Mouse (Mus musculus): ENCODE data around the gene Nfatc3.

Gene Nfatc3

DNA sequence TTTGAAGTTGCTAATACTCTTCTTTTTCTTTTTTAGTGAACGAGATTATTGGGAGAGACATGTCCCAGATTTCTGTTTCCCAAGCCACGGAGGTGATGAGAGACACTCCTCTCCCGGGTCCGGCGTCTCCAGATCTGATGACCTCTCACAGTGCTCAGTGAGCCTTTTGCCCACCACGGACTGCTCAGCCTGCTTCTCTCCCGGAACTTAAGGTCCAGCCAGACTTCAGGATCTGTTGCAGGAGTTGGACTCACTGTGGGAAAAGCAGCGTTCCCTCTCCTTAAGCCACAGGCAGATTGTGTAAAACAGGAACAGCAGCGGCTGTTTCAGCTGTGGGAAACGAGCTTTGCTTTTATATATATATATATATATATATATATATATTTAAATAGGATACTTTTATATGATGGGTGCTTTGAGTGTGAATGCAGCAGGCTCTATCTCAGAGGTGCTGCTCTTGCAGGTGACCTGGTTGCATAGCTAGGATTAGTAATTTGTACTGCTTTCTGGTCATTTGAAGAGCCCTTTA lies 69.3 kb downstream of the Nfatc3 start:
- DNase-seq: peak in 1 of 2 experiments; percentile 34

DNA sequence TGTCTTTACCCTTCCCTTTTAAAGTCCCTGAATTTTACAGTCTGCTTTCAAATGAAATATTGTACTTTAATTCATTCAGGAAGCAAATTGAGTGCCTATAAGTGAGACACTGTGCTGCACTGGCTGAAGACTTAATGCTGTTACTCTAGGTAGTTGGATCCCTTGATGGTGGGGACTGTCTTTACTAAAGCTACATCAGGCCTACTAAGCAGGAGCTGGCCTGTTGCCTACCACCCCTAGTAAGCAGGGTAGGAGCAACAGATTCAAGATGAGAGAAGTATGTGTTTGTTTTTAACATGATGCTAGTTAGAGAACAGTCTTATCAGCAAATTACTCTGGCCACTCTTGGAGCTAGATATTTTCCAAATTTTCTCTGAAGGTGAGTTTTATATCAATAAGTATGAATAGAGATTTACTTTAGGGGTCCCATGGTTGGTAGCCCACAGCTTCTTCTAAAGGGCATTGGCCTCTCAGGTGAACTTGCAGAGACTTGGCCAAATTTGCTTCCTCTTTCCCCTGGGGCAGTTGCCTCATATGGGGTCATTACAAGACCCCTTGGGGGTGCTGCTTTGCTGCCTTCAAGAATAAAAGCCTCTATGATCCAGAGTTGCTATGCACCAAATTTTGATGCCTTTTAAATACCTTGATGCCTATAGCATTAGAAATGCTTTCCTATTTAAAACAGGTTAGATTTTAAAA lies 70.7 kb downstream of the Nfatc3 start:
- DNase-seq: peak in 1 of 2 experiments; percentile 20

DNA sequence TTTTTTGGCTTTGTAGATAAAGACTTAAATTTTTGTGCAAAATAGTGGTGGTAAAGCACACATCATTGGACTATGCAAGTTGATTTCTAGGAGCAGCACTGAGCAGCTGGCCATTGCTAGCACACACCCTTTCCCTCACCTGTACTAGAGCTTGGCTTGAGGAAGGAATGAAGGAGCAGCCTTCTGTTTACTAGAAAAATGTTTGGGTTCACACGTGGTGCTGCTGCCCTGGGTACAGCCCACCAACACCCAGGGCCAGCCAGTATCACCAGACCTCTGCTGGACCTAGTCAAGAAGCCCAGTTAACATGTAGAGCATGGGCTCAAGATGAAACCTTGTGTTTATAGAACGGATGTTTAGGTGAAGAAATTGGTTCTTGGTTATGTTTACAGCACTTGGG lies 71.4 kb downstream of the Nfatc3 start:
- peak in 1 of 2 experiments; percentile 24 for DNase-seq

DNA sequence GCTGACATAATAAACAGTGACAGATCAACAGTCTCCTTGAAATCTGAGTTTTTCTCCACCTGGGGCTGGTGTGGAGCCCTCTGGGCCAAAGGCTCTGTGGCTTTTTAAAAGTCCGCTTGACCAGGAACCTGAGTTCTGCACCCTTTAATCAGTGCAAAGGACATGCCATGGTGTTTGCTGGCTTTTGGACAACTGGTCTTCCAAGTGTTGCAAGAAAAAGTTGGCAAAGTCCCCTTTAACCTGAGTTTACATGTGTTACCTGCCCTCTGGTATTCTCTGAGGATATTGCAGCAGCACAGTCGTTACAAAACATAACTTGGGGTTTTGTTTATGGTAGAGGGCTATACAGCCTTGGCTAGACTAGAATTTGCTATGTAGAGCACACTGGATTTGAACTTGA lies 71.9 kb downstream of the Nfatc3 start:
- DNase-seq: no peak

DNA sequence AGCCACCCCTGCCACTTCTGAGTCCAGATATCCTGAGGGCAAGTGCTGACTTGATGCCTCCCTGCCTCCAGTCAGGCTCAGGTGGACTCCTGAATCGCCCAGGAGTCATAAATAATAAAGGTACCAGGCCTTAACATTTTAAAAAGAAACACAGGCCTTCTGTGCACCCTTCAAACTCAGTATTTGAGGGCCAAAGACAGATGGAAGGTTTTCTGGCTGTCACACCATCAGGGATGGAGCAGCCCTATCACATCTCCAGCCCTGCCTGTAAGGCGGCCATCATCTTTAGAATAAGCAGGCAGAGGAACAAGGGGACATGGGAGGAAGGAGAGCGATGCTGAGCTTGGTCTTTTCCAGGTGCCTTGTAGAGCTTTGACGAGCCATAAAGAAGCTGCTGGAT lies 72.4 kb downstream of the Nfatc3 start:
- no peak for DNase-seq

DNA sequence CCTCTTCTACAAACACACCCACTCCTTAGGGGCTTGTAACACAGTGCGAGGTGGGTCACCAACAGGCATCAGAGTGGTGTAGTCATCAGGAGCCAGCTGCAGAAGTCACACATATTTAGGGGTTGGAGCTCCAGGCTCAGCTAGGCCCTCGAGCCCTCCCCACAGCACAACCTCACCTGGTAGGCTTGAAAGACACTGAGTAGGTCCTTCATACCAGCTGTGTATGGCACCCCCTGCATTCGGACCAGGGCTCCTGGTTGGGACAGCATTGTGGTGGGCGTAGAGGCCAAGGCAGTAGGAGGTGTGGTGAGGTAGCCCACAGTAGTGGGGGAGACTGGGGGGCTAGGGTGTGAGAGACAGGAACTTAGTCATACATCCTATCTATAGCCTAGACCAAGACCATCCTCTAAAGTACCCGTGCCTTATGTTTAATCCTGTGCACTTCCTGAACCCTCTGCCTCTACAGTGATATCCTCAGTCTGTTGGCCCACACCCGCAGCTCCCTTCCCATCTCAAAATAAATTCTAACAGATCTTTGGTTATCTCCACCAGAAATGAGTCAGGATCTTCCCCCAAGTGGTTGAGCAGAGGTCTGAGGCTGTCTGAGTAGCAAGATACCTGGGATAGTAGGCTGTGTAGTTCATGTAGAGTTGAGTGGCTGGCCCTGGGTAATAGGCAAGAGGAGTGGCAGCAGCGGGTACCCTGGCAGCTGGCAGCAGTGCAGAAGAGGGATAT lies 73.0 kb downstream of the Nfatc3 start:
- no peak for DNase-seq

DNA sequence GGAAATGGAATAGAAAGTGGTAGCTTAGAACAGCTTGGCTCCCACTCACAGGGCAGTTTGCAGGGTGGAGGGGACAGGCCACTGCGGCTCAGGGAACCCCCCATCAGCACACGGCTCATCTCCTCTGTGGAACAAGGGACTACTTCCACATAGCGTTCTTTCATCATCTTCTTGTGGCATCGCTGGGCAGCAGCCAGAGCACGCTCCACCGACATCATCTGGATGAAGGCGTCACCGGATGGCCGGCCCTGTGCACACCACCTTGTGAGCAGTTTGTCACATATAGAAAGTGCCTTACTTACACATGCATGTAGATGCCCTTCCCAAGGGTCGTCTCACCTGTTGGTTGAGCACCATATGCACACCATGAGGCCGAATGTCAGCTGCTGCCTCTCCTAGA lies 73.7 kb downstream of the Nfatc3 start:
- DNase-seq: no peak

DNA sequence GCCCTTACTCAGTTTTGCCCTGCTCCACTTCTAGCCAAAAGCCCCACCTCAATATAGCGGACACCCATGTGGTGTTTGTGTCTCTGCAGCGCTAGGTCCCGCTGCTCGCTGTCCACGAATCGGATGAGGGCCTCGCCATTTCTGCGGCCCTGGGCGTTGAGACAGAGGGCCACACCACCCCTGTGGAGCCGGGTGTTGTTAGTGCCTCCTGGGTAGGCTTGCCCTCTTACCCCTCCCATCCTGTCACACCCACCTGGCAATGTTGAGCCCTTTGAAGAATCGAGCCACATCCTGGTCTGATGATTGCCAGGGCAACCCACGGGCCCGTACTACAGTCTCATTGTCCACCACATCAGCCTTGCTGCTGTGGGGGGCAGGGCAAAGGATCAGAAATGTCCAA lies 74.9 kb downstream of the Nfatc3 start:
- DNase-seq: peak in 1 of 2 experiments; percentile 44

DNA sequence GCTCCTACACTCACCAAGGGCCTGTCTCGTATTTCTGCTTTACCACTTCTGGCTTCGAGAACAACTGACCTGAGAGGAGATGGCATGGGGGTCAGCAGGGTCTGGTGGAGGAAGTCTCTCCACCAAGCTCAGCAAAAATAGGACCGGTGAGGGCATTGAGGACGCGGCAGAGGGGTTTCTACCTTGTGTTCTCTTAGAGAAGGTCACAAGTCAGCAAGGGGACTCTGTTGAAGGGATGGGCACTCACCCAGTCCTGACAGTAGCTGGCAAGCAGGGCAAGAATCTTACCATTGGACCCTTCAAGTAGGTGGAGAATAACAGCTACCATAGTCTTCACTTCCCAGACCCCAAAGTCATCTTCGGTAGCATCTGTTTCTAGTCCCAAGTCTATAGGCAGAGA lies 75.3 kb downstream of the Nfatc3 start:
- no peak for DNase-seq

DNA sequence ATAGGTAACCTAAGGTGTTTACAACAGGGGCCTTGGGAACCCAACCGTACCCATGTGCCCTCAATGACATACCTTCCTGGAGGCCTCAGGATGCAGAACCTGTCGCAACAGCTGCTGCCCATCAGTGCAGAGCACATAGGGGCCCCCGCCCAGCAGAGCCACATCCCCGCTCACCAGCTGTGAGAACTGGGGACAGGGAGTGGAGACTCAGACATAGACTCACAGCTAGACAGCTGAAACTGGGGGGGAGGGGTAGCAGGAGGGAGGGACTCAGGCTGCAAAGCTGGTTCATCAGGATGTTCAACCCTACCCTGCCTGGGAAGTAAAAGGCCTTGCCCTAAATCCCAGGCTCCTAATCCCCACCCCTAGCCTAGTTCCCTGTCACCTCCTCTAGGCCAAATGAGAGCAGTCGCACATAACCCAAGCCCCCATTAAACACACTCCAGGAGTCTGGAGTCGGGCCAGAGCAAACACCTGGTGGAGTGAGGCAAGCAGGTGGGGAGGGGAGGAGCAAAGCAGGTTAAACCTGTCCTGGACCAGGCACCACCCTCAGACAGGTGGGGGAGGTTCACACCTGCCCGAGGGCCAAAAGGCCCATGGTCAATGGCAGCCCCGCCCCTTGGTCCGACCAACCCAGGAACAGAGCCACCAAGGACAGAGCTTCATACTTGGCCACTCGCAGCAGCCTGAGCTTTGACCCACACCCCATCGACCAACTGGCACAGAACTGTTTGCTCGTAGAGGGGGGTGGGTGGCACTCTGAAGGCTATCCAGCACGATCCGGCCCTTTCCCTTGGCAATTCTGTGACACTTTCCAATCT lies 76.3 kb downstream of the Nfatc3 start:
- DNase-seq: peak; percentile 90 to 96

DNA sequence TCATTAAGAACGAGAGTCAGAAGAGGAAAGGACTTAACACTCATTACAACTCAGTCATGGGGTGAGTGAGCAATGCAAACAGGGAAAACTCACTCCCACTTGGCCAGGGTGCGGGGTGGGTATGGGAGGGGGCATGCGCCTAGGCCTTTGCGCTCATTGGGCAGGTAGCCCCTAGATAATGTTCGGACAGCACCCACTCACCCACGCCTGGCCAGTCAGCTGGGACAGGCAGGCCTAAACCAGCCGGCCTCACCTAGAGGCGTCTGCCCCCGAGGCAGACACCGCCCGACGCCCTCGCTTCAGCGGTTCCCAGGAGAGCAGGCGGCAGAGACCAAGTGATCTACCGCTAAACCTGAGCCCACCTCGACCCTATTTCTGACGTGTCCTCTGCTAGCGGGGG lies 77.0 kb downstream of the Nfatc3 start:
- DNase-seq: peak; percentile 44 to 77

DNA sequence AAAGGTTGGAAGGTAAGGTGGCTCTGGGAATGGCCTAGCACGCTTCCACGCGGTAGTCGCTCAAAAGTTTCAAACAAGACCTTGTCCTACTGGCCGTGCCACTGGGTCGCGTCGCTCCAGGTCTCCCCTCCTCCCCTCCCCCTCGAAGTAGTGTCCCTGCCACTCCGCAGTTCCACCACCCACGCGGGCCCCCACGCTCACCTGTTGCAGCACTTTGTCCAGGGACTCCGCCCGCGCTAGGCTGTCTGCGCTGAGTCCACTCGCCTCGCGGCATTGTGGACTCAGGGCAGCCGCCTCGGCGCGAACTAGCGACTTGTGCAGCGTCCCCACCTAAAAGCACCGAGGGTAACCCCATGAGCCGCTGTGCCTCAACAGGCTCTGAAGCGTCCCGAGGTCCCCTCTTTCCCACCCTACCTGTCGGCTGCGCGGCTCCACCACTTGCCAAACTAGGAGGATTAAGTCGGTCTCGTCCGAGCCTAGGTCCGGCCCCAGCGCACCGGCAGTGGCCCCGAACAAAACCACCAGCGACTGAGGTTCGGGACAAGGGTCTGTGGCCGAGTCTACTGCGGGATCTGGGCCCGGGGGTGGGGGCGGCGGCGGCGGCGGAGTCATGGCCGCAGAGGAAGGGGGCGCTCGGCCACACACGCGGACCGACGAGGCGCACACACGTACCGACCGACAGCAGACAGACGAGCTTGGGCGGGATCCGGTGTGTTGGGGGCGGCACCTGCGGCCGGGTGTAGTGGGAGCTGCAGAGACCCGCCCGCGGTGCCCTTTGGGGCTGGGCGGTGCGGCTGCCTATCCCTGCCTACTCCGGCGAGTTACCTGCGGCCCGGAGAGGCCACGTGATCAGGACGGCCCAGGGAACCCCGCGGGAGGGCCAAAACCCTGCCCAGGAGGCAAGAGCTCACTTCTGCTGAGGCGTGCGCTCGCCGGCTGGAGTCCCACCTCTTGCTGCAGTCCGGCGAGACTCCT lies 77.8 kb downstream of the Nfatc3 start, which contains the start of gene Esrp2:
TSS of gene Esrp2 (minus strand) at position 819 of the 975 bp plus-strand sequence.
- peak; percentile 83 to 96 for DNase-seq

DNA sequence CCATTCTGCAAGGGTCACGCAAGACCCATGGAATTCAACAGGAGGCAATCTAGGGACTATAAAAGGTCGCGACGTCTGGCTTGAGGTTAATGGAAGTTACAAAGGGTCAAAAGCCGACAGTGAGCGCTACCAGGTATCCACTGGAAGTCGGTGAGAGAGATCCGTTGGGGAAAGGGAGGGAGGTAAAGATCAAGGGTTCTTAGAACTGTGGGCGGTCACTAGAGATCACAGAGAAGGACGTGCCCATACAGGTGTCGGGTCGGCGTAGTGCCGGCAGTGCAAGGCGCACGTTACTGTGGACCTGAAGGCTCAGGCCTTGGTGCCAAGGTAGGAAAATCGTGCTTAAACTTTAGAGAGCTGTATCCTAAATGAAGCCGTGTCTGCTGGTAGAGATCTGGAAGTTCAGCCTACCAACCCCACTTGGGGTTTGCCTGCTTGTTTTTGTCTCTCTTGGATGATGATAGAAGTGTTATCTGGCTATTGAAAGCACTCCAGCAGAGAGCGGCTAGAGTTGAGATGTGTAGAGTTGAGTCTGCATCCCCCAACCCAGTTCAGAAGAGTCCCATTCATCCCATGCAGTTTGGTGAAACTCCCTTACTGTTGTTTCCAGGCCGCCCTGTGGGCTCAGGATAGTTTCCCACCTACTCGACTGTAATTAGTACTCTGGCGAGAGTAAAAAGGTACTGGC lies 78.7 kb downstream of the Nfatc3 start:
- peak in 1 of 2 experiments; percentile 57 for DNase-seq

DNA sequence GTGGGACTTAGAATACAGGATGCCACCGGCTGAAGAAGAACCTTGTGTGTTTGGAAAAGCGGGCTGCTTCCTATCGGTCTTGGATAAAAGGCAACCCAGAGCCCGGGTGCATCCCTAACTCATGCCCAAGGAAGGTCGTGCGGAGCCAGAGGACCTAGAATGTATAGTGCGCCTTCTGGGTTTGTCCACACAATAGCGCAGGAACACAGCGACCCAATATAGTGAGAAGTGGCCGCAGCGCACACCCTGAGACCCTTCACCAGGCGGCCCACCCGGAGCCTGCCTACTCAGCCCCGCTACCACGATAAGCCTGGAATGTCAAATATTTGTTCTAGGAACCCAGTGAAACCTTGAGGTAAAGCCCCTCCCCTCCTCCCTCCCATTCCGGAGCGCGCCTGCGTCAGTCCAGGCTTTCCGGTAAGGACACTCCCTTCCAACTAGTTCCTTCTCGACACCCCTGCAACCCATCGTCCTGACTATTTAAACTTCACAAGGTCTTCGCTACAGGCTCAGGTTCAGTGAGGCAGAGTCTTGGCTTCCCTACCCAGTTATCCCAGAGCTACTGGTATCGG lies 79.4 kb downstream of the Nfatc3 start:
- DNase-seq: peak; percentile 85 to 90

DNA sequence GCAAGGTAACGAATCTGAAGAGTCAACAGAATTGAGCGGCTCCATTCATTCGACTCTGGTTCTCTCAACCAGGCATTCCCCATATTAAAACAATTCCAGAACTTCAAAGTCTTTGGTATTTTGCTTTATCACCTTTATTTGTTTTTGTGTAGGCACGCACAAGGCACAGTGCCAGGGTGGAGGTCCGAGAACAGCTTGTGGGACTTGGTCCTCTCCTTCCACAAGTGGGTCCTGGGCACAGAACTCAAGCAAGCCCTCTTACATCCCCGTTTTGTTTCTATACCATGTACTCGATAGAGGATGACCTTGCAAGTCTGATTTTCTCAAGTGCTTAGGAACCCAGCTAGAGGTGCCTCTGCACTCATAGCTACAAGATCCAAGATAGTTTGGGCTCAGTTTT lies 80.0 kb downstream of the Nfatc3 start:
- DNase-seq: peak in 1 of 2 experiments; percentile 51

DNA sequence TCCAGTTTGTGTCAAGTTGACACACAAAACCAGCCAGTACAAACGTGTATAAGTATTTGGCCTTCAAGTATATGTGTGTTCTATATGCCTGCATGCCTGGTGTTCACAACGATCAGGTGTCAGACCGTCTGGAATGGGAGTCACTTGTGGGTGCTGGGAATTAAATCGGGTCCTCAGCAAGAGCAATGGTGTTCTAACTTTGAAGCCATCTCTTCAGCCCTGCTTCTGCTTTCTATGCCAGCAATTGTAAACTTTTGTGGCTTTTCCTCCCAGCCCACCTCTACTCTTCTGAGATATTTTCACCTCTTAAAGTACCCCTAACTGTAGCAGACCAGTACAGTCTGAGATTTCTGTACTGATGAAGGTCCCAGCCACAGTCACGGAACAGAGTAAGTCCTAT lies 81.6 kb downstream of the Nfatc3 start:
- no peak for DNase-seq

DNA sequence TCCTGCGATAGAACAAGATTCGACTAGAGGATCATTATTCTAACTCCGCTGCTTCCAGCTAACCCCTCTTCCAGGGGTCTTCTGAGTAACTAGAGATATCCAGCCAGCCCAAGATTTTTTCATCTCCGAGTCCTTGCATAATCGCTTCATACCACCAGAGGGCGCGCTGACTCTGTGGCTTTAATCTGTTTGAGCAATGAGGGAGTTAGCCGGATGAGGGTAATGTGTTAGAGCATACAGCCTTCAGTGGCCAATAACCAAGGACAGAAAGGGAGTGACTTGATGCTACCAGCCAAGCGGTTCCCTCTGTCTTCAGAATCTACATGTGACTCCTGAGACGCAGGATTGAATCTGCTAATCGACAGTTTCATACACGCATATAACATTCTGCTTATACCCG lies 82.1 kb downstream of the Nfatc3 start:
- peak; percentile 78 to 88 for DNase-seq

DNA sequence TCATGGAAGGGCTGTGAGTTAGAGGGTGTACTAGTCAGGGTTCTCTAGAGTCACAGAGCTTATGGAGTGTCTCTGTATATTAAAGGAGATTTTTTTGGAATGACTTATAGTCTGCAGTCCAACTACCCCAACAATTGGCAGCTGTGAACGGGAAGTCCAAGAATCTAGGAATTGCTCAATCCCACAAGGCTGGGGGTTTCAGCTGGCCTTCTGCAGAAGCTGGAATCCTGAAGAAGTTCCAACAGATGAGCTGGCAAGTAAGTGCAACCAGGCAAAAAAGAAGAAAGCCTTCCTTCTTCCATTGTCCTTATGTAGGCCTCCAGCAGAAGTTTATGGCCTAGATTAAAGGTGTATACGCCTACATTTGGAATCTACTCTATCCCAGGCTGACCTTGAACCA lies 86.7 kb downstream of the Nfatc3 start:
- DNase-seq: peak in 1 of 2 experiments; percentile 55

DNA sequence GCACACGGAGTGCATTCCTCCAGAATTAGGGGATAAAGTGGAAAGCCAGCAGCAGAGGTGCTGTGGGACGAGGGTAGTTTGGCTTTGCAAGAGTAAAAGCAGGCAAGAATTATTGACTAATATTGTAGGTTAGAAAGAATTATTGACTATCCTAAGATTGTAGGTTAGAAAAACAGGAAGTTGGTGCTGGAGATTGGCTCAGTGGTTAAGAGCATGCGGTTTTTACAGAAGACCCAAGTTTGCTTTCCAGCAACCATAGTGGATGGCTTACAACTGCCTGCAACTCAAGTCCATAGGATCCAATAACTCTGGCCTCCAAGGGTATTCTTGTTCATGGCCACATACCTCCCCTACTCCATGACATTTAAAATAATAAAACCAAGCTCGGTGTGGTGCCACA lies 87.4 kb downstream of the Nfatc3 start:
- no peak for DNase-seq

DNA sequence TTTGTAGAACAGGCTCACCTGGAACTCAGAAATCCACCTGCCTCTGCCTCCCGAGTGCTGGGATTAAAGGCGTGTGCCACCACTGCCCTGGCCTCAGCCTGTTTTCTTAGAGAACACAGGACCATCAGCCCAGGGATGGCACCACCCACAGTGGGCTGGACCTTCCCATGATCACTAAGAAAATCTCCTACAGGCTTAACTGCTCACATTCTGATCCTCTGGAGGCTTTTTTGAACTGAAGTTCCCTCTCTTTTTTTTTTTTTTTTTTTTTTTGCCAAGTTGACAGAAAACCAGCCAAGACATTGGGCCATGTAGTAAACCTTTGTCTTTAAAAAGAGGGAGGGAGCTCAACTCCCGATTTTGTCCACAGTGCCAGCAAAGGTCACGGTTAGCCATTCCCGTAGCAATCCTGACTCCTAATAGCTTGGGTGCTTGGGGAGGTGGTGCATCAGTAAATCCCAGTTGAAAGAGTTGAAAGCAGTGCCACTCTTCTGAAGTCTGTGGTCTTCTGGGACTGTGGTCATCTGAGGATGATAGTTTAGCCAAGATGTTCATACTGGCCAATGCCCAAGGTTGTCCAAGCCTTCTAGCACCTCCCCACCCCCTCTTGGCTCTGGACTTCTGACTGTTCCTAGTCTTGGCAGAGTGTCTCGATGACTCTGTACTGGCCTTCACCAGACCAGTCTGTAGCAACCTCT lies 89.4 kb downstream of the Nfatc3 start:
- peak in 1 of 2 experiments; percentile 60 for DNase-seq
